Mouse (Mus musculus) kidney, postnatal 0 days (tissue): Measurements from ENCODE around the gene Ciao2a. TPM values are rescaled to one million over a fixed set of nuclear protein-coding genes. Genes with fewer than 3 reads are reported as not detected.

Experiments used
- ATAC-seq: fragments of 200-750 bp; cut with Nextera tagmentation; replicated peaks from 2 replicates; pipeline ENCODE4 v1.8.0; 2017; ENCODE audit warnings: low read depth, moderate number of reproducible peaks, moderate TSS enrichment, moderate library complexity; ENCODE audit not compliant: low FRiP score
- DNase-seq: peaks from one replicate; pipeline ENCODE4 v3.0.0-alpha.2; 2016; ENCODE audit warnings: low spot score
- H3K27ac ChIP-seq: fragments of 300-500 bp; sonication (generic); 2 replicates; pipeline ENCODE4 v1.5.1; 2014; ENCODE audit warnings: mild to moderate bottlenecking
- H3K27me3 ChIP-seq: fragments of 300-500 bp; sonication (generic); 2 replicates; pipeline ENCODE4 v1.6.1; 2014; ENCODE audit warnings: low read length, mixed read lengths; ENCODE audit not compliant: insufficient read depth
- H3K36me3 ChIP-seq: fragments of 300-500 bp; sonication (generic); 2 replicates; pipeline ENCODE4 v1.6.1; 2014; ENCODE audit warnings: low read length, mixed read lengths; ENCODE audit not compliant: insufficient read depth
- H3K4me1 ChIP-seq: fragments of 300-500 bp; sonication (generic); replicated peaks from 2 replicates; pipeline ENCODE4 v1.6.1; 2014; ENCODE audit warnings: antibody characterized with exemption, low read length, mixed read lengths; ENCODE audit not compliant: insufficient read depth
- H3K4me2 ChIP-seq: fragments of 300-500 bp; sonication (generic); 2 replicates; pipeline ENCODE4 v1.6.1; 2014; ENCODE audit warnings: mild to moderate bottlenecking, low read length, moderate library complexity, mixed read lengths
- H3K4me3 ChIP-seq: fragments of 300-500 bp; sonication (generic); replicated peaks from 2 replicates; pipeline ENCODE4 v1.5.1; 2014; ENCODE audit warnings: low read depth, low read length
- H3K9ac ChIP-seq: fragments of 300-500 bp; sonication (generic); 2 replicates; pipeline ENCODE4 v1.6.1; 2014; ENCODE audit warnings: low read depth, low read length
- H3K9me3 ChIP-seq: fragments of 300-500 bp; sonication (generic); replicated peaks from 2 replicates; pipeline ENCODE4 v1.6.1; 2016; ENCODE audit warnings: low read length, inconsistent platforms, mixed read lengths
- CTCF ChIP-seq: IDR thresholded peaks from 2 replicates; pipeline ENCODE4 v1.5.1; 2016; ENCODE audit warnings: antibody characterized with exemption, low read depth, mild to moderate bottlenecking, moderate library complexity
- WGBS: fragments of 180-500 bp; shearing (Covaris S2); extraction: QIAGEN DNeasy Blood & Tissue Kit; methylation state at CpG from one replicate; pipeline ENCODE4 v1.1.7; 2014; 5-methylcytosine and 5-hydroxymethylcytosine counted together
- polyA plus RNA-seq: library from polyadenylated mRNA; unstranded; fragments of >200 nt; fragmentation: Nextera tagmentation; extraction: Ambion mirVana; gene quantifications from 2 replicates; pipeline ENCODE4 v1.2.1, GENCODE M21; 2015

Ciao2a gene
- polyA plus RNA-seq, 1 experiment from 2014 or later: 173 TPM

DNA sequence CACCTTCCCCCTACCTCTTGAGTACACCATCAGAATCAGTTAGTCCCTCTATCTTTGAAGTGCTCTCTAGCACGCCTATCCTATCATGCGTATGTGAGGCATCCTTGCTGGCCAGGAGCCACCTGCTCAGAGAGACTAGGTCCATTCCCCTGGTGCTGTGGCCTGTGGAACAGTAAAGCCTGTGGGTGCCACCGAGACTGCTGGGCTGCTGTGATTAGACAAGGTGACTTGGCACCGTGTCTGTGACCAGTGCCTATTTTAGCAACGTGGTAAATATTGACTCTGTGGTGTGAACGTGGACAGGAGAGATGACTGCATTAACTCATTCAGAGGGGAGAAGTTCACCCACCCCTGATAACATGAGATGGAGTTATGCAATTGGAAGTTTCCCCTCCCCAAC, 53.4 kb downstream of the Ciao2a start:
- Histone ChIP-seq H3K9me3 (no peaks in the 10 kb centered on the region), H3K27ac (no peak overlapping the region), H3K36me3 (no peaks in the 10 kb centered on the region), H3K9ac (no peak overlapping the region), H3K27me3 (no peaks in the 10 kb centered on the region), H3K4me1 (no peaks in the 10 kb centered on the region), H3K4me2 (no peak overlapping the region), H3K4me3 (no peak overlapping the region)
- DNase-seq (no peak), ATAC-seq (no peak)
- no peak for TF ChIP-seq CTCF
- 85% methylated on average over 6 of the region's 6 CpGs for WGBS

DNA sequence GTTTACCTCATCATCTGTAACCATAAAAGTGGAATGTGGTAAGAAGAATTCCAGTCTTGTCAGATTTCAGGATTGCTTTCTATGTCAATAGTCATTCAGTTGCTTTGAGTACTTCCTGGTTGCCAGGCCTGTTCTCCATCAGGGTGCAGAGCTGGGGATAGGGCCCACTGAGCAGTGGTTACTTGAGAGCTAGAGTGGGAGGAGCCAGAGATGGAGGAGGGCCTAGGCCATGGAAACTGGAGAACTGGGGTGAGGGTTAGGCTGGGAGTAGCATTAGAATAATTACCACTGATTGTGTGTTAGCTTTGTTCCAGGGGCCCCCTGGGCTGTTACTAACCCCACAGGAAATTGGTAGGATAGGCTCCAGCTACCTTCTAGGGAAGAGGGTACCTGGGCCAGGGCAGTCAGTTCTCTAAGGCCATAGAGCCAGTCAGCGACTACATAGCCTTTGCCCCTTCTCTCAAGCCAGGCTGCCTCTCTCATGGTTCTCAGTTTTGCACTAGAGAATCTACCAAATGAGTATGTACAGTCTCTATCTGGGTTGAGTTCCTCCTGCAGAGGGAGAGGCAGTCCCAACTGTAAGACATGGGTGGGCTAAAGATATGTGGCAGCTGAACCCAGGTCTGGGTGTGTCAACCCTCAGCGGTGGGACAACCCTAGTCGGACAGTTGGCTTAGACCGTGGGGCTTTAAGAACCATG, 54.9 kb downstream of the Ciao2a start:
- H3K4me1 ChIP-seq: no peaks in the 10 kb centered on the region
- WGBS: 61% methylated on average over 4 of the region's 4 CpGs
- no peak overlapping the region for H3K9ac ChIP-seq
- H3K27me3 ChIP-seq: no peaks in the 10 kb centered on the region
- H3K27ac ChIP-seq: no peak overlapping the region
- H3K4me2 ChIP-seq: no peak overlapping the region
- TF ChIP-seq CTCF: no peak
- ATAC-seq: peak; percentile 76
- H3K9me3 ChIP-seq: no peaks in the 10 kb centered on the region
- DNase-seq: peak; percentile 78
- H3K4me3 ChIP-seq: no peak overlapping the region
- no peaks in the 10 kb centered on the region for H3K36me3 ChIP-seq

DNA sequence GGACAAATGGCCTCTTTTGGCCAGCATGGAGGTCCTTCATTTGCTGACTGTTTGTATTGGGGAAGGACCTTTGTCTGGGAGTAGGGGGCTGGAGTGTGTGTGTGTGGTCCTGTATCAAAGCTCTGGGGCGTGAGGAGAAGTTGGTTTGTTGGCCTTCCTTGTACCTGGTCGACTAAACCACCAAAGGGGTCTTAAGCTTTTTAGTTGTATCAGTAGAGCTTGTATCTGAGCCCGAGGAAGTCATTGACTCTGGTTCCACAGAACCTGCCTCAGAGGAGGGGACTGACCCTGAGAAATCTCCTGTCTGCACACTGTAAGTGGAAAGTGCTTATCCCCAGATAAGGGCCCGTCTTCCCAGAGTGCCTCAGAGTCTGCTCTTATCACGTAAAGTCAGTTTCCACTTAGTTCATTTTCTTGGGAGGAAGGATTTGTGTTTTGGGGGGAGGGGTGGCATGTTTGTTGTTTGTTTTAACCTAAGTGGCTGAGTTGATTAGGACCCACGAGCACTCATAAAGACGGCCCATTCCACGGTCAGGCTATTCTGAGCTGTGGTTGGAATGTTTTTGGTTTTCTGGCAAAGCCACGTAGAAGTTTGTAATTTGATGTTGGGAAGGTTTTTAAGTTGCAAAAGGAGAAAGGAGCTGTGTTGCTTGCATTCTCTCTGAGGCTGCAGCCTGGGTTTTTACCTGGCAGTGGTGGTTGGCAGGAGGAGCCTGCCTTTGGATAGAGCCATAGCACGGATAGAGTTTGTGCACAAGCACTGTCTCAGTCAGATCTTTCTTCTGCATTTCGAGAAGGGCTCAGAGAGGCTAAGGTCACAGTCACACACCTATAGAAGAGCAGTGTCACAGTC, 55.6 kb downstream of the Ciao2a start:
- no peak overlapping the region for H3K9ac ChIP-seq
- ATAC-seq (no peak), DNase-seq (no peak)
- no peak overlapping the region for H3K4me3 ChIP-seq
- no peak for TF ChIP-seq CTCF
- no peak overlapping the region for H3K4me2 ChIP-seq
- no peaks in the 10 kb centered on the region for H3K9me3 ChIP-seq
- H3K27ac ChIP-seq: no peak overlapping the region
- H3K4me1 ChIP-seq: no peaks in the 10 kb centered on the region
- no peaks in the 10 kb centered on the region for H3K27me3 ChIP-seq
- 59% methylated on average over 11 of the region's 11 CpGs for WGBS
- H3K36me3 ChIP-seq: no peaks in the 10 kb centered on the region

DNA sequence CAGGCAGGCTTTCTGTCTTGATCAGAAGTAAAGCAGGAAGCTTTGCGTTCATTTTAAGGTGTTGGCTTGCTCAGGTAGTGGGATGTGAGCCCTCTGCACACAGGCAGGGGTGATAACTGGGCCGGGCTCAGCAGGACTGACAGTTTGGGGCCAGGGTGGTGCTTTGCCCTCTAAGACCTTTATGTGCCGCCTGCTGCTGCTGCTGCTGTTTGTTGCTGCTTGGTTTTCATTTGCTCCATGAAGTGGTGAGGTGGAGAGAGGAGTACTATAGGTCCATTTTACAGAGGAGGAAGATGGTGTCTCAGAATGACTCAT, 56.2 kb downstream of the Ciao2a start:
- no peak overlapping the region for H3K4me3 ChIP-seq
- no peak overlapping the region for H3K27ac ChIP-seq
- TF ChIP-seq CTCF: no peak
- H3K9ac ChIP-seq: no peak overlapping the region
- no peaks in the 10 kb centered on the region for H3K9me3 ChIP-seq
- H3K36me3 ChIP-seq: no peaks in the 10 kb centered on the region
- ATAC-seq (no peak), DNase-seq (no peak)
- no peak overlapping the region for H3K4me2 ChIP-seq
- H3K4me1 ChIP-seq: no peaks in the 10 kb centered on the region
- no peaks in the 10 kb centered on the region for H3K27me3 ChIP-seq
- whole genome bisulfite sequencing: 75% methylated on average over 3 of the region's 3 CpGs

DNA sequence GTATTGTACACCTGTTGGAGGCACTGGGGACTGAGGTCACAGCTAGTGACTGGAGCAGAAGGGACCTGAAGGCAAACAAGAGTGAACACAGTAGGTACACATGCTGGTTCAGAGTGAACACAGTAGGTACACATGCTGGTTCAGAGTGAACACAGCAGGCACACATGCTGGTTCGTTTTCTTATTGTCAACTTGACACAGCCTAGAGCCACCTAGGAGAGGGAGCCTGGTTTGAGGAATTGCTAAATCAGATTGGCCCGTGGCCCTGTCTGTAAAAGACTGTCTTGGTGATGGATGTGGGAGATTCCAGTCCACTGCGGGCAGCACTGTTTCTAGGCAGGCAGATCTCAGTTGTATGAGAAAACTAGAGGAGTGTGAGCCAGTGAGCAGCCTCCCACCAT, 56.6 kb downstream of the Ciao2a start:
- no peak overlapping the region for H3K27ac ChIP-seq
- H3K9ac ChIP-seq: no peak overlapping the region
- no peaks in the 10 kb centered on the region for H3K9me3 ChIP-seq
- H3K4me3 ChIP-seq: no peak overlapping the region
- H3K4me2 ChIP-seq: no peak overlapping the region
- DNase-seq: no peak
- no peak for ATAC-seq
- WGBS: 71% methylated on average over 3 of the region's 3 CpGs
- no peaks in the 10 kb centered on the region for H3K36me3 ChIP-seq
- H3K4me1 ChIP-seq: no peaks in the 10 kb centered on the region
- no peak for TF ChIP-seq CTCF
- H3K27me3 ChIP-seq: no peaks in the 10 kb centered on the region

DNA sequence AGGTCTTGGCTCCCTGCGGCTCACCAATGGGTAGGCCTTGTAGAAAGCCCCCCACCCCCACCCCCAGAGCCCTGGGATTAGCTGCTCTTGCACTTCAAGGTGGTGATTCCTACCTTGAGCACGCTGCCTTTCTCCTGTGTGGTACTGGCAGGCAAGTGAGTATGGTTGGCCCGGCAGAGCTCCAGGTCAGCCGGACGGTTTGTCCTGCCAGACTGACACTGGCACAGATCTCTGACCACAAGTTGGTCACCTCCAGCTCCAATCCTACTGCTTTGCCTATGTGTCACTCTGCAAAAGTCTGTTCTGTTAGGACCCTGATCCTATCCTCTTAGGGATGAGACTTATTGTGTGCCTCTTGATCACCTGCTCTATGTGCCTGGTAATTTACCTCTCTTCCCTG, 58.2 kb downstream of the Ciao2a start:
- Histone ChIP-seq H3K4me3 (no peak overlapping the region), H3K27ac (no peak overlapping the region), H3K9me3 (no peaks in the 10 kb centered on the region), H3K27me3 (no peaks in the 10 kb centered on the region), H3K4me2 (no peak overlapping the region), H3K4me1 (no peaks in the 10 kb centered on the region), H3K36me3 (no peaks in the 10 kb centered on the region), H3K9ac (no peak overlapping the region)
- ATAC-seq (no peak), DNase-seq (no peak)
- no peak for TF ChIP-seq CTCF
- 78% methylated on average over 5 of the region's 5 CpGs for WGBS
